Mouse (Mus musculus) G1E-ER4 (cell line): Measurements from ENCODE around the gene Ssxb5. TPM values are rescaled to one million over a fixed set of nuclear protein-coding genes. Genes with fewer than 3 reads are reported as not detected.
"Not testable (repeated sequence)": the region's sequence is repeated elsewhere in the genome, so short reads cannot be mapped to it uniquely, and the experiment has no call there.

Experiments used
- GATA1 ChIP-seq: IDR thresholded peaks from one replicate; pipeline ENCODE4 v1.8.0; 2012; ENCODE audit warnings: low read length, inconsistent platforms
- polyA plus RNA-seq: library from polyadenylated mRNA; stranded (reverse); fragments of >175 nt; gene quantifications from 2 replicates; pipeline ENCODE4 v1.2.3, GENCODE M21; 2012

The Ssxb5 gene
- polyA plus RNA-seq, result not detected in 2 replicates

GRCm38 (mm10) chrX:8803391-8803790, at the start of gene Ssxb5:
TSS of gene Ssxb5 (plus strand) at chrX:8803691.
- TF ChIP-seq GATA1, result not testable (repeated sequence)

GRCm38 (mm10) chrX:8832043-8832442, 28.6 kb downstream of the Ssxb5 start:
- no peak for TF ChIP-seq GATA1

GRCm38 (mm10) chrX:8843694-8844093, 40.2 kb downstream of the Ssxb5 start, which contains the start of gene Gm6592:
TSS of gene Gm6592 (plus strand) at chrX:8843994.
- no peak for TF ChIP-seq GATA1

GRCm38 (mm10) chrX:8852486-8852885, 49.0 kb downstream of the Ssxb5 start:
- TF ChIP-seq GATA1, result no peak

Other genes starting within 250 kb of the Ssxb5 start
- not detected in 2 replicates for gene Ssxb3, start 211.9 kb upstream of the Ssxb5 start, polyA plus RNA-seq
- not detected in 2 replicates for gene Ssxb8, start 112.8 kb upstream of the Ssxb5 start, polyA plus RNA-seq
- gene Ssx9, start 55.3 kb upstream of the Ssxb5 start, polyA plus RNA-seq, result not detected in 2 replicates
- gene Gm6592, start 40.3 kb downstream of the Ssxb5 start, polyA plus RNA-seq, result not detected in 2 replicates
- 0.22 and 0.23 TPM in 2 replicates for gene Gm5751, start 70.6 kb downstream of the Ssxb5 start, polyA plus RNA-seq
- 0.31 and 0.57 TPM in 2 replicates for gene B630019K06Rik, start 88.7 kb downstream of the Ssxb5 start, polyA plus RNA-seq
- not detected in 2 replicates for gene Fthl17b, start 159.3 kb downstream of the Ssxb5 start, polyA plus RNA-seq
- not detected in 2 replicates for gene Fthl17c, start 172.9 kb downstream of the Ssxb5 start, polyA plus RNA-seq
- not detected in 2 replicates for gene Fthl17d, start 183.1 kb downstream of the Ssxb5 start, polyA plus RNA-seq
- gene Fthl17e, start 229.8 kb downstream of the Ssxb5 start, polyA plus RNA-seq, result not detected in 2 replicates